Mouse (Mus musculus) liver, adult (tissue): ENCODE measurements around the gene Wfdc5.

Experiments
- GATA4 ChIP-seq: IDR thresholded peaks from 2 replicates; pipeline ENCODE4 v1.6.1; 2014; ENCODE audit warnings: mild to moderate bottlenecking, low read length; ENCODE audit not compliant: insufficient replicate concordance

Gene Wfdc5

DNA sequence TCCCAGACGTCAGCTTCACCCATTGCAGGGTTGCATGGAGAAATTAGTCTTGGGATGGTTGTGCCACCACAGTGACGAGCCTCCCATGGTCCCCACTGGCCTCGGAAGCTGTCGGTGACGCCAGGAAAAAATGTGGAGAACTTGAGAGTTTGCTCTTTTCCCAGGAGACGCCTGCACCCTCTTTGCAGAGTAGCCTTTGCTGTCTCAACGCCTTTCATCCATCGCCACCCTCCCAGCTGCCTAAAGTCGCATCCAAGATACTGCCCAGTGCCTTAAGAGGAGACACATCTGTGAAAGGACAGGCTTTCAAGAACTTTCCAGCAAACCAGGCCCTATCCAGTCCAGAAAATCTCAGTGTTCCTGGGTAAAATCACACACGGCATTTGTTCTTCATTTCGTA, 30.2 kb downstream of the Wfdc5 start:
- TF ChIP-seq GATA4 = no peak

GRCm38 (mm10) chr2:164150086-164150760, 32.3 kb downstream of the Wfdc5 start:
- no peak for TF ChIP-seq GATA4

DNA sequence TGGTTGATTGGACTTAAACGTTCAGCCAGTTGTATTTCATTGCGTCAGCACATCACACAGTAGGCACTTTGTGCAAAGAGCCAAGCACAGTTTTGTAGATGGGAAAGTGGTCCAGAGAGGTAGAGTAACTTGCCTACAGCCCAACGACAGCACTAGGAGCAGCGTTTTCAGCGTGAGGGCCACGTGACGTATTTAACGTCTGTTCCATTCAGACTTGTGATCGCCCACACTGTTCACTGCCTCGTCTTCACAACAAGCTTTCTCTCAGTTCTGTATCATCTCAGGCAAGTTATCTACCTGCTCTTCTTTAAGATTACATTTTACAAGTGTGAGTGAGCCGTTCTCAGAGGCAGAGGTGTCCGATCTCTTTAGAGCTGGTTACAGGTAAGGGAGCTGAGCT, 36.0 kb downstream of the Wfdc5 start:
- no peak for TF ChIP-seq GATA4

GRCm38 (mm10) chr2:164144541-164144940, 38.0 kb downstream of the Wfdc5 start:
- no peak for TF ChIP-seq GATA4

- no peak for TF ChIP-seq GATA4
Measured at GRCm38 (mm10) chr2:164144025-164144424, 38.5 kb downstream of the Wfdc5 start.

- no peak for TF ChIP-seq GATA4
Measured at GRCm38 (mm10) chr2:164142021-164142420, 40.5 kb downstream of the Wfdc5 start.

DNA sequence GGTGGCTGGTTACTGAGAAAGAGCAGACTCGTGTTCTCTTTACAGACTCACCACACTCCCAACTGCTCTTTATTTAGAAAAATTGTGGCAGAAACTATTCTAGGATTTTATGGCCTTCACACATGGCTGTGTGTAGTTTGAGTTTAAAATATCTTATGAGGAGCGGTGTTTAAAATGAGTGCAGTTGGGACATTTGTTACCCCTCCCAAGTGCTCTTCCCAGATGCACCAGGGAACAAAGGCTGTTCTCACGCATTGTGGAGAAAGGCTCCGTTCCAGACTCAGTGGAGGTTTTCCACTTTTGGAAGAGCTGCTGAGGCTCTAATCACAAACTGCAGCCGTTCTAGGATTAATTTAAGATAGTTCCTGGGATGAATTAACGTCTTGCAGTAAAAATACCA, 44.8 kb downstream of the Wfdc5 start:
- no peak for TF ChIP-seq GATA4

- no peak for TF ChIP-seq GATA4
Measured at GRCm38 (mm10) chr2:164136393-164136792, 46.1 kb downstream of the Wfdc5 start.

DNA sequence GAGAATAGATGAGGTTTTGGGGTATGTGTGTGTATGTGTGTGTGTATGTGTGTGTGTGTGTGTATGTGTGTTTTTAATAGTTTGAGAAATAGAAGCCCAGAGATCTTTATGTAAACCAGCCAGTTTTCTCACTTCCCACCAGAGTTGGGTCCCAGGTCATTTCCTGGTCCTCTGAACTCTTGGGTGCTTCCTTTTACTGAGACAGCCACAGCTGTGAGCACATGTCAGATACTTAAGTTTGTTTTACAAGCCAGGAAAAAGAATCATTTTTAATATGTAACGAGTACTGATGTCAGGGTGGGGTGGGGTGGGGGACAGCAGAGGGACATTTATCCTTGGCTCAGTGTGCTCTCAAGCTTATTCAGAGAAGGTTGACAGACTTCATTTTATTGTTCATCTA, 47.2 kb downstream of the Wfdc5 start:
- no peak for TF ChIP-seq GATA4

- TF ChIP-seq GATA4 = no peak
Measured at GRCm38 (mm10) chr2:164134563-164134962, 48.0 kb downstream of the Wfdc5 start.

DNA sequence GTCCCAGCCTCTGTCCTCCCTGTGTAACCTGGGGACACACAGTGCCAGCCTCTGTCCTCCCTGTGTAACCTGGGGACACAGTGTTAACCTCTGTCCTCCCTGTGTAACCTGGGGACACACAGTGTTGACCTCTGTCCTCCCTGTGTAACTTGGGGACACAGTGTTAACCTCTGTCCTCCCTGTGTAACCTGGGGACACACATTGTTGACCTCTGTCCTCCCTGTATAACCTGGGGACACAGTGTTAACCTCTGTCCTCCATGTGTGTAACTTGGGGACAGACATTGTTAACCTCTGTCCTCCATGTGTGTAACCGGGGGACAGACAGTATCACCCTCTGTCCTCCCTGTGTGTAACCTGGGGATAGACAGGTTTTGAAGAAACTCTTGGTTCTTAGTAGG, 51.0 kb downstream of the Wfdc5 start:
- no peak for TF ChIP-seq GATA4

GRCm38 (mm10) chr2:164128576-164129411, 53.7 kb downstream of the Wfdc5 start:
- no peak for TF ChIP-seq GATA4

- TF ChIP-seq GATA4 = no peak
Measured at GRCm38 (mm10) chr2:164127297-164127696, 55.2 kb downstream of the Wfdc5 start.

GRCm38 (mm10) chr2:164126533-164126955, 56.0 kb downstream of the Wfdc5 start:
- no peak for TF ChIP-seq GATA4
